ENCODE assay signal across 23 mouse cellular contexts in the genomic region with DNA sequence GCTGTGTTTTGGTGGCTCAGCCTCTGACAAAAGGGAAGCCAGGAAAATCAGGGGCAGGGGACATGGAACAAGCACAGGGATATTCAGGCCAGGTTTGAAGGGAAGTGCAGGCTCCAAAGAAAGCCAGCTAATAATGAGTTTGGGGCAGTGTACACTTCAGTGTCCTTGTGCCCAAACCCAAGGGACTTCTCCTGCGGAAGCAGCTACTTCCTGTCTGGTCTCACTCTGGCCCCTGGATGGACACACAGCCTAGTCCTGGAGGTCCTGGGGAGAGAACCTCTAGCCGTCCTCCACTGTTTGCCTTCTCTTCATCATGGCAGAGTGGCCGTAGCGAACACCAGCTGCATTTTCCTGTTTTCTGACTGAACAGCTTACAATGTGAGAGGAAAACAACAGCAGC.
DNase-seq lines count a peak whose midpoint lies in the region; ATAC-seq and TF ChIP-seq lines count a peak whose summit lies in the region.
"Had no signal": no experiment of that assay in that cellular context is flagged by ENCODE, and none has a peak within 500 bp of the region (broad histone marks: within the 10 kb centered on the region; RNA-seq: fewer than 3 reads in every experiment).

No protein-coding gene starts in this region.

- no peak overlapping the region for H3K4me3 ChIP-seq in kidney, embryonic 14.5 days (ENCODE audit: low read length)
- H3K4me3 ChIP-seq in liver, embryonic 13.5 days (replicated peaks): no peak overlapping the region
- no peak overlapping the region for H3K4me3 ChIP-seq in liver, postnatal 0 days (ENCODE audit: low read depth, low read length)
- H3K4me3 ChIP-seq in heart, embryonic 12.5 days: no peak overlapping the region
- H3K4me3 ChIP-seq in heart, embryonic 15.5 days: no peak overlapping the region
- H3K4me3 ChIP-seq: erythroblast, embryonic 14.5 days; gastrocnemius, adult 2 months; intestine, embryonic 15.5 days; left cerebral cortex, adult 2 months; limb, embryonic 13.5 days had no signal

- H3K27ac ChIP-seq in kidney, embryonic 14.5 days (ENCODE audit: low read depth, low read length): peak overlapping the region; percentile 68
- H3K27ac ChIP-seq in liver, embryonic 13.5 days: peak overlapping the region; percentile 71
- H3K27ac ChIP-seq in liver, postnatal 0 days (ENCODE audit: low read depth): no peak overlapping the region
- peak overlapping the region; percentile 36; the same call in 1 of the 2 replicates for H3K27ac ChIP-seq in heart, embryonic 12.5 days (ENCODE audit: poor library complexity, severe bottlenecking)
- peak overlapping the region; percentile 31; the same call in 1 of the 2 replicates for H3K27ac ChIP-seq in heart, embryonic 15.5 days
- H3K27ac ChIP-seq: gastrocnemius, adult 2 months; hindbrain, embryonic 14.5 days; intestine, embryonic 15.5 days; left cerebral cortex, adult 2 months; limb, embryonic 13.5 days had no signal

- H3K27me3 ChIP-seq in kidney, embryonic 14.5 days (ENCODE audit: control insufficient read depth, insufficient read depth, low read length): no peaks in the 10 kb centered on the region
- H3K27me3 ChIP-seq in liver, embryonic 13.5 days: no peaks in the 10 kb centered on the region
- no peaks in the 10 kb centered on the region for H3K27me3 ChIP-seq in liver, postnatal 0 days (ENCODE audit: insufficient read depth, low read length)
- H3K27me3 ChIP-seq in heart, embryonic 12.5 days (replicated peaks): no peaks in the 10 kb centered on the region
- no peaks in the 10 kb centered on the region for H3K27me3 ChIP-seq in heart, embryonic 15.5 days
- H3K27me3 ChIP-seq: intestine, embryonic 15.5 days; limb, embryonic 13.5 days; Patski had no signal

- no peak for ATAC-seq in kidney, embryonic 14.5 days (ENCODE audit: low FRiP score, low TSS enrichment)
- no peak for ATAC-seq in liver, embryonic 13.5 days (ENCODE audit: low read depth)
- ATAC-seq in liver, postnatal 0 days: no peak
- ATAC-seq in heart, embryonic 12.5 days (ENCODE audit: insufficient number of reproducible peaks, low FRiP score): no peak
- ATAC-seq in heart, embryonic 15.5 days (replicated peaks; ENCODE audit: insufficient number of reproducible peaks, insufficient read depth, low FRiP score, low read depth): no peak
- ATAC-seq in erythroid progenitor cell, adult 5-6 weeks (replicated peaks; ENCODE audit: low FRiP score, poor library complexity, severe bottlenecking): no peak
- ATAC-seq: activated CD4-positive, CD25-positive, alpha-beta regulatory T cell, adult 4 months; forebrain, embryonic 16.5 days; intestine, embryonic 15.5 days; midbrain, embryonic 16.5 days; Patski had no signal

- H3K9ac ChIP-seq in kidney, embryonic 14.5 days (ENCODE audit: low read depth, low read length): no peak overlapping the region
- H3K9ac ChIP-seq in liver, embryonic 13.5 days: no peak overlapping the region
- no peak overlapping the region for H3K9ac ChIP-seq in liver, postnatal 0 days (replicated peaks)
- H3K9ac ChIP-seq in heart, embryonic 12.5 days: no peak overlapping the region
- no peak overlapping the region for H3K9ac ChIP-seq in heart, embryonic 15.5 days
- H3K9ac ChIP-seq: hindbrain, embryonic 14.5 days; intestine, embryonic 15.5 days; limb, embryonic 13.5 days had no signal

- 17% methylated on average over 4 of the region's 4 CpGs for WGBS in kidney, embryonic 14.5 days
- 38% methylated on average over 4 of the region's 4 CpGs for WGBS in liver, embryonic 13.5 days (ENCODE audit: insufficient replicate concordance)
- 49% methylated on average over 4 of the region's 4 CpGs for WGBS in liver, postnatal 0 days (ENCODE audit: insufficient replicate concordance)
- WGBS in heart, embryonic 12.5 days: 48% methylated on average over 4 of the region's 4 CpGs
- 54% methylated on average over 4 of the region's 4 CpGs for WGBS in heart, embryonic 15.5 days

- TF ChIP-seq CTCF in liver, postnatal 0 days (IDR thresholded peaks at IDR 0.05; ENCODE audit: low read depth): no peak

- no peak overlapping the region for H3K4me2 ChIP-seq in kidney, embryonic 14.5 days (replicated peaks; ENCODE audit: low read depth, low read length)
- H3K4me2 ChIP-seq in liver, embryonic 13.5 days: no peak overlapping the region
- H3K4me2 ChIP-seq in liver, postnatal 0 days (ENCODE audit: low read depth, low read length): no peak overlapping the region
- no peak overlapping the region for H3K4me2 ChIP-seq in heart, embryonic 12.5 days
- no peak overlapping the region for H3K4me2 ChIP-seq in heart, embryonic 15.5 days
- H3K4me2 ChIP-seq: hindbrain, embryonic 14.5 days; intestine, embryonic 15.5 days; limb, embryonic 13.5 days had no signal

- H3K4me1 ChIP-seq in kidney, embryonic 14.5 days (ENCODE audit: control insufficient read depth, insufficient read depth, low read length): peaks cover 14% of the 10 kb centered on the region; the same call in 1 of the 2 replicates
- peaks cover 38% of the 10 kb centered on the region for H3K4me1 ChIP-seq in liver, embryonic 13.5 days (replicated peaks)
- H3K4me1 ChIP-seq in liver, postnatal 0 days (ENCODE audit: insufficient read depth): peaks cover 9% of the 10 kb centered on the region
- H3K4me1 ChIP-seq in heart, embryonic 12.5 days (replicated peaks): 0 out of 2 replicates have a peak, but pooled peaks cover 8% of the 10 kb centered on the region
- no peaks in the 10 kb centered on the region for H3K4me1 ChIP-seq in heart, embryonic 15.5 days (replicated peaks)
- H3K4me1 ChIP-seq: limb, embryonic 13.5 days had no signal

- DNase-seq in kidney, postnatal 14 days: no peak
- DNase-seq in liver, embryonic 13.5 days: no peak
- no peak for DNase-seq in liver, postnatal 0 days
- DNase-seq: adrenal gland, postnatal 14 days; cerebellum, adult 18-20 months; cerebellum, postnatal 36 days; gastrocnemius, adult 2 months; lung, postnatal 14 days; right cerebral cortex, adult 18-20 months; thymus, adult 2 months had no signal

- no peaks in the 10 kb centered on the region for H3K36me3 ChIP-seq in kidney, embryonic 14.5 days (ENCODE audit: control insufficient read depth, insufficient read depth, low read length)
- no peaks in the 10 kb centered on the region for H3K36me3 ChIP-seq in liver, embryonic 13.5 days
- H3K36me3 ChIP-seq in liver, postnatal 0 days (replicated peaks; ENCODE audit: insufficient read depth, low read length): no peaks in the 10 kb centered on the region
- no peaks in the 10 kb centered on the region for H3K36me3 ChIP-seq in heart, embryonic 12.5 days
- no peaks in the 10 kb centered on the region for H3K36me3 ChIP-seq in heart, embryonic 15.5 days
- H3K36me3 ChIP-seq: intestine, embryonic 15.5 days; limb, embryonic 13.5 days had no signal

- TF ChIP-seq EP300 in liver, postnatal 0 days (IDR thresholded peaks at IDR 0.05; ENCODE audit: low read depth): no peak

- no peaks in the 10 kb centered on the region for H3K9me3 ChIP-seq in kidney, embryonic 14.5 days (ENCODE audit: control insufficient read depth, low read length)
- no peaks in the 10 kb centered on the region for H3K9me3 ChIP-seq in liver, embryonic 13.5 days (replicated peaks)
- H3K9me3 ChIP-seq in liver, postnatal 0 days (ENCODE audit: low read length): no peaks in the 10 kb centered on the region
- no peaks in the 10 kb centered on the region for H3K9me3 ChIP-seq in heart, embryonic 12.5 days (replicated peaks)
- H3K9me3 ChIP-seq in heart, embryonic 15.5 days (replicated peaks): no peaks in the 10 kb centered on the region
- H3K9me3 ChIP-seq: intestine, embryonic 15.5 days; limb, embryonic 13.5 days had no signal
